Mouse (Mus musculus) megakaryocyte, embryonic 14.5 days (primary cell): ENCODE results near the gene Higd2a. TPM values are rescaled to one million over a fixed set of nuclear protein-coding genes. Genes with fewer than 3 reads are reported as not detected.

ENCODE experiments used
- H3K27me3 ChIP-seq: replicated peaks from 2 replicates; pipeline ENCODE3; 2012; ENCODE audit warnings: inconsistent platforms
- H3K36me3 ChIP-seq: replicated peaks from 2 replicates; pipeline ENCODE3; 2012; ENCODE audit warnings: low read length, inconsistent platforms, mixed read lengths
- H3K4me1 ChIP-seq: 2 replicates; pipeline ENCODE4 v1.6.1; 2012; ENCODE audit warnings: inconsistent platforms
- H3K4me3 ChIP-seq: replicated peaks from 2 replicates; pipeline ENCODE3; 2012; ENCODE audit warnings: moderate library complexity, mild to moderate bottlenecking, inconsistent platforms
- H3K9me3 ChIP-seq: 2 replicates; pipeline ENCODE4 v1.6.1; 2012; ENCODE audit warnings: inconsistent platforms
- FLI1 ChIP-seq: IDR thresholded peaks from 2 replicates; pipeline ENCODE4 v1.6.1; 2012; ENCODE audit warnings: low read length, inconsistent platforms, mixed read lengths
- GATA1 ChIP-seq: IDR thresholded peaks from 3 replicates; pipeline ENCODE4 v1.6.1; 2012; ENCODE audit warnings: mixed read lengths, low read length, inconsistent platforms, borderline replicate concordance
- polyA plus RNA-seq: library from polyadenylated mRNA; stranded (reverse); fragments of >175 nt; gene quantifications from 2 replicates; pipeline ENCODE4 v1.2.3, GENCODE M21; 2012; ENCODE audit warnings: low replicate concordance; ENCODE audit not compliant: insufficient read depth

Gene Higd2a
- polyA plus RNA-seq, 1 experiment: 46.2 TPM

- Histone ChIP-seq H3K9me3 (no peaks in the 10 kb centered on the region), H3K36me3 (no peaks in the 10 kb centered on the region), H3K4me3 (no peak overlapping the region), H3K27me3 (peaks cover 9% of the 10 kb centered on the region), H3K4me1 (peaks cover 18% of the 10 kb centered on the region)
- no peak for TF ChIP-seq GATA1
- no peak for TF ChIP-seq FLI1
Observed at GRCm38 (mm10) chr13:54616307-54616706, 26.3 kb downstream of the Higd2a start.

GRCm38 (mm10) chr13:54616998-54617397 is 27.0 kb downstream of the Higd2a start:
- peaks cover 14% of the 10 kb centered on the region for H3K4me1 ChIP-seq
- H3K27me3 ChIP-seq: peaks cover 9% of the 10 kb centered on the region
- H3K36me3 ChIP-seq: no peaks in the 10 kb centered on the region
- H3K4me3 ChIP-seq: no peak overlapping the region
- TF ChIP-seq GATA1 (no peak), FLI1 (no peak)
- no peaks in the 10 kb centered on the region for H3K9me3 ChIP-seq

- peaks cover 38% of the 10 kb centered on the region for H3K4me1 ChIP-seq
- peaks cover 9% of the 10 kb centered on the region for H3K27me3 ChIP-seq
- H3K9me3 ChIP-seq: no peaks in the 10 kb centered on the region
- TF ChIP-seq GATA1: no peak
- TF ChIP-seq FLI1: peak; percentile 99
- peak within 1 kb of the TSS; percentile 99 for H3K4me3 ChIP-seq
- H3K36me3 ChIP-seq: peaks cover 3% of the 10 kb centered on the region
Observed at GRCm38 (mm10) chr13:54621155-54621932, 31.3 kb downstream of the Higd2a start, which contains the start of gene Faf2. Faf2 (plus strand) TSS chr13:54621784.

- peaks cover 39% of the 10 kb centered on the region for H3K4me1 ChIP-seq
- TF ChIP-seq FLI1 (no peak), GATA1 (no peak)
- H3K9me3 ChIP-seq: no peaks in the 10 kb centered on the region
- H3K36me3 ChIP-seq: peaks cover 6% of the 10 kb centered on the region
- peak overlapping the region; percentile 99 for H3K4me3 ChIP-seq
- H3K27me3 ChIP-seq: peaks cover 9% of the 10 kb centered on the region
Observed at GRCm38 (mm10) chr13:54621960-54622521, 32.0 kb downstream of the Higd2a start.

GRCm38 (mm10) chr13:54629128-54629527 is 39.1 kb downstream of the Higd2a start:
- no peaks in the 10 kb centered on the region for H3K9me3 ChIP-seq
- no peaks in the 10 kb centered on the region for H3K27me3 ChIP-seq
- peaks cover 33% of the 10 kb centered on the region for H3K4me1 ChIP-seq
- H3K36me3 ChIP-seq: peaks cover 22% of the 10 kb centered on the region
- TF ChIP-seq FLI1 (no peak), GATA1 (no peak)
- no peak overlapping the region for H3K4me3 ChIP-seq

- peaks cover 29% of the 10 kb centered on the region for H3K36me3 ChIP-seq
- TF ChIP-seq FLI1 (no peak), GATA1 (no peak)
- no peak overlapping the region for H3K4me3 ChIP-seq
- H3K9me3 ChIP-seq: no peaks in the 10 kb centered on the region
- peaks cover 16% of the 10 kb centered on the region for H3K4me1 ChIP-seq
- H3K27me3 ChIP-seq: no peaks in the 10 kb centered on the region
Observed at GRCm38 (mm10) chr13:54632731-54633277, 42.8 kb downstream of the Higd2a start.

GRCm38 (mm10) chr13:54635011-54635410 is 45.0 kb downstream of the Higd2a start:
- Histone ChIP-seq H3K36me3 (peaks cover 43% of the 10 kb centered on the region), H3K9me3 (no peaks in the 10 kb centered on the region)
- no peak for TF ChIP-seq FLI1
- no peak for TF ChIP-seq GATA1

More at GRCm38 (mm10) chr13:54635011-54635410, 45.0 kb downstream of the Higd2a start:
- H3K4me1 ChIP-seq: peaks cover 4% of the 10 kb centered on the region
- H3K4me3 ChIP-seq: no peak overlapping the region
- no peaks in the 10 kb centered on the region for H3K27me3 ChIP-seq

Other genes with a start within 250 kb of the Higd2a start
- gene Cplx2, start 218.9 kb upstream of the Higd2a start, polyA plus RNA-seq: 7.9 and 13.0 TPM in 2 replicates
- gene Thoc3, start 121.4 kb upstream of the Higd2a start, polyA plus RNA-seq: 57.4 and 77.1 TPM in 2 replicates
- gene Simc1, start 86.4 kb upstream of the Higd2a start, polyA plus RNA-seq: 0.06 TPM in 1 of 2 replicates, not detected in the other
- gene 4833439L19Rik, start 24.8 kb upstream of the Higd2a start, polyA plus RNA-seq: 23.2 and 24.6 TPM in 2 replicates
- gene Arl10, start 15.2 kb upstream of the Higd2a start, polyA plus RNA-seq: 11.5 TPM in 1 of 2 replicates, not detected in the other
- gene Nop16, start 117 bp upstream of the Higd2a start, polyA plus RNA-seq: 6.9 and 22.1 TPM in 2 replicates
- 72.4 and 308 TPM in 2 replicates for gene Cltb, start 21.1 kb downstream of the Higd2a start, polyA plus RNA-seq
- 1.5 and 13.9 TPM in 2 replicates for gene Faf2, start 31.6 kb downstream of the Higd2a start, polyA plus RNA-seq
- gene Rnf44, start 103.7 kb downstream of the Higd2a start, polyA plus RNA-seq: 132 and 507 TPM in 2 replicates
- gene Cdhr2, start 111.3 kb downstream of the Higd2a start, polyA plus RNA-seq: not detected in 2 replicates
- gene Gprin1, start 159.7 kb downstream of the Higd2a start, polyA plus RNA-seq: not detected in 2 replicates
- 0.62 TPM in 1 of 2 replicates, not detected in the other for gene Sncb, start 176.4 kb downstream of the Higd2a start, polyA plus RNA-seq
- gene Eif4e1b, start 193.8 kb downstream of the Higd2a start, polyA plus RNA-seq: not detected in 2 replicates
- gene Tspan17, start 199.2 kb downstream of the Higd2a start, polyA plus RNA-seq: 4.5 and 8.0 TPM in 2 replicates